Mouse (Mus musculus) left cerebral cortex, adult 2 months (tissue): ENCODE measurements around the gene Sfmbt2. TPM values are rescaled to one million over a fixed set of nuclear protein-coding genes. Genes with fewer than 3 reads are reported as not detected.

Experiments used
- DNase-seq, 2 experiments: peaks; one replicate each; pipeline ENCODE4 v3.0.0; 2021 to 2022; ENCODE audit warnings: low spot score in 2 of 2, mixed read lengths in 1 of 2; ENCODE audit errors: extremely low spot score in 1 of 2
- H3K27ac ChIP-seq: fragments of 200-600 bp; 2 replicates; pipeline ENCODE4 v1.8.1; 2022
- H3K4me3 ChIP-seq: fragments of 200-600 bp; 2 replicates; pipeline ENCODE4 v1.8.1; 2022
- CTCF ChIP-seq: fragments of 200-600 bp; IDR thresholded peaks from 2 replicates; pipeline ENCODE4 v1.8.1; 2022; ENCODE audit warnings: antibody characterized with exemption, mild to moderate bottlenecking, moderate library complexity
- intact Hi-C: fragments of 180-260 bp; cut with DNase I; formaldehyde crosslinking; loops from one replicate; pipeline ENCODE4 v1.15.1; 2025
- total RNA-seq, 2 experiments: library from RNA; stranded (reverse); gene quantifications; 2 replicates each; pipeline ENCODE4 v1.2.3; 2021

The Sfmbt2 gene
- total RNA-seq, 2 experiments from 2014 or later: 3.4 to 3.7 TPM

DNA sequence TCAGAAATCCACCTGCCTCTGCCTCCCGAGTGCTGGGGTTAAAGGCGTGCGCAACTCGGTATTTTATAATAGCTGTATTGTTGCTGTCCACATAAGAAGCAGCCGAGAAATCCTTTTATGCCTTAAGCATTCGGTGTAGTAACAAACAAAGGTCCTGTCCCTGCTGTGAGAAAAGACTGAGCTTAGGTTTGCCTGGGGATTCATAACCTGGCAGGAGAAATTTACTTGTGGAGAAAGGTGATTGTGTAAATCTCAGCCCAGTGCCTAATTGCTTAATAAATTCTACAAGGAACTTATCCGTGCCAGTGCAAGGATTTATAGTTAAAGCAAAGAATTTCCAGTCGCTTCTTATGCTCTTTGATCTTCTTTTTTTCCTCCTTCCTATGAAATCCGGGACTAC, 71.5 kb downstream of the Sfmbt2 start:
- Histone ChIP-seq H3K4me3 (no peak overlapping the region), H3K27ac (no peak overlapping the region)
- no peak for TF ChIP-seq CTCF
- DNase-seq: no peak
- intact Hi-C loops: no loop called here

DNA sequence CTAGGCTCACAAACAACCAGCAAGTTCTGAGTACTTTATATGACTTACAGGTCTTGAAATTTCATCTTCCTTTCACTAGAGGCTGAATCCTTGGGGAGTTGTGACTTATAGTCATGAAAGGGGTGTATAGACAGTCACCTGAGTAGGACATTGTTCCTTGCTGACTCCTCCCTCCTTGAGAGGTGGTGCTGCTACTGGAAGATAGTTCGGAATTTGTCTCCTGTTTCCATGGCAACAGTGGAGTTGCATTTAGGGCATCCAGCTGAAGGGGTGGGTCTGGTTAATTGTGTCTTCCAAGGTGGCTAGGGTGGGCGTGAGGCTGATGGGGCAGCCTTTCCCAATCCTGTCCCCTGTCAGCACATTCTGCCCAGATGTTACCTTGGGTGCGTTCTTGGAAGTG, 83.3 kb downstream of the Sfmbt2 start:
- no peak for DNase-seq
- intact Hi-C loops: no loop called here
- TF ChIP-seq CTCF: no peak
- no peak overlapping the region for H3K27ac ChIP-seq
- H3K4me3 ChIP-seq: no peak overlapping the region

DNA sequence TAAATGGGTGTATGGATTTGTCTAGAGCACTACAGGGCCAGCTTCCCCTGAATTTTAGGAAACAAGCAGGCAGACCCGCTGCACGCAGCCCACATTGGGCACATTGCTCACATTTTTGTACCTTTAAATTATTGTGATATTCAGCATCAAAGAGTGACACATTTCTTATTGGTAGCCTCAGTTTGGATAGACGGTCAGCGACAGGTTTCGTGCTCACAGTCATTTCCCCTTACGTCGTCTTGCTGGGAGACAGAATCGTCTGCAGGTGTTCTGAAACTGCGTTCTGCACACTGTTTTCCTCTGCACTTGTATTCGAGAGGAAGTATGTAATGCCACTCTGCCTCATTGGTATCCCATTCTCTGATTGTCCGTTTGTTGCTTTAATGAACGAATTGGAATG, 88.0 kb downstream of the Sfmbt2 start:
- TF ChIP-seq CTCF: no peak
- intact Hi-C loops: no loop called here

DNA sequence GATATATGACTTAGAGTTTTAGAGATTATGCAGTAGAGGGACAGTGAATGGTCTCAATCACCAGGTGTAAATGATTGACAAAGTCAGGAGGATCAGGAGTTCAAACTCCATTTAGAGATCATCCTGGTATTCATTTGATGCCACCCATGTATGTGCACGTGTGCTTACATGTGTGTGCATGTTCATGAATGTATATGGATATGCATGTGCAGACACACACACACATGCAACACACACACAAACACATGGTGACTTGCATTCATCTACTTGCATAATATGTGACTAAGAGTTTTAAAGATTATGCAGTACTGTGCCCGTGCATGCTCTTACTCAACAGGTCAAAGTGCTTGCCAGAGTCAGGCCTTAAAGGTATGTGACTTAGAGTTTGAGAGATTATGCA, 146.2 kb downstream of the Sfmbt2 start:
- no peak for DNase-seq
- Histone ChIP-seq H3K27ac (no peak overlapping the region), H3K4me3 (no peak overlapping the region)
- intact Hi-C loops: no loop called here
- no peak for TF ChIP-seq CTCF

More for the DNA sequence above, 88.0 kb downstream of the Sfmbt2 start:
- DNase-seq: no peak
- no peak overlapping the region for H3K27ac ChIP-seq
- H3K4me3 ChIP-seq: no peak overlapping the region

DNA sequence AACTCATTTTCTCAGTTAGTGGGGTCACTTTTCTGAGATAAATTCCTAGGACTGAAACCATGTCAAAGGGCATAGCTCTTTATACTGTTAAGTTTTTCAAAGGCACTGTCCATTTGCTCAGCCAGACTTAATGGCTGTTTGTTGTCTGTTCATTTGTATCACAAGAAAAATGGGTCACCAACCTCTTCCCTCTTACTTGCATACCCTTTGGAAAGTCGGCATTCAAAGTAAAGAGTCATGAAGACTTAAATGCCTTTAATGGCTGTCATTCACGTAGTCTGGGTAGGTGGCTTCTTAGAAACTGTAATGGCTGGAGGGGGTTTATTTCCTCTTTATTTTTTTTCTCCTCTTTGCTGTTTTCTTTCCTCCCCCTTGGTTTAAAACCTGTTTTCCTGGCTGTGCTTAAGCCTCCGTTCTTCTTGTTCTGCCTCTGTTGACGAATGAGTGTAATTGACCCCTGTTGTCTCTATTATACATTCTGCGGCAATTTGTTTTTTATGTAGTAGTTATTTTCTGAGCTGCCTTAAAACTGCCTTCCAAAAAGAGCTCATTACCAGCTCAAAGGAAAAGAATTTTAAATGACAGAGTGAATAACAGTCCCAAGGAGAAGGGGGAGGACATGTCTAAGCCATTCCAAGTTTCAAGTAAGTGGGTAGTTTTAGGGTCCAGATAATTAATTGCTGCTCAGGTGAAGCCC, 151.6 kb downstream of the Sfmbt2 start:
- no peak overlapping the region for H3K27ac ChIP-seq
- TF ChIP-seq CTCF: no peak
- intact Hi-C loops: no loop called here
- DNase-seq: no peak
- no peak overlapping the region for H3K4me3 ChIP-seq

DNA sequence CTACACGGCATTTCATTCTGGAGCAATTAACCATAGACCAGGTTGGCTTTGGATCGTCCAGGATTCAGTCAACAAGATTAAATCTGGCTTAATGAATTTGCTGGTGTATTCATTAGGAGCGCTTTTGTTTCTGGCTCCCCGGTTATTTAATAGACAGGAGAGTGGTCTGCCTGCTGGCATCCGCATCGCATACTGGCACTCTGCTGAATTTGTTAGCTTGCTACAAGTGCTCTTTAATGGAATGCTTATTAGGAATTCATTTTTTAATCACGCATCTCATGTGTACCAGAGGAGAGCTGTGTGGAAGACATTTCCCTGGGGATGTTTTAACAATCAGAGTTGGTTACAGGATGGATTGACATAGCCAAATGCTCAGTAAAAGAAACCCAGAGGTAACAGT, 155.3 kb downstream of the Sfmbt2 start:
- Histone ChIP-seq H3K27ac (no peak overlapping the region), H3K4me3 (no peak overlapping the region)
- DNase-seq: no peak
- intact Hi-C loops: no loop called here
- TF ChIP-seq CTCF: no peak

DNA sequence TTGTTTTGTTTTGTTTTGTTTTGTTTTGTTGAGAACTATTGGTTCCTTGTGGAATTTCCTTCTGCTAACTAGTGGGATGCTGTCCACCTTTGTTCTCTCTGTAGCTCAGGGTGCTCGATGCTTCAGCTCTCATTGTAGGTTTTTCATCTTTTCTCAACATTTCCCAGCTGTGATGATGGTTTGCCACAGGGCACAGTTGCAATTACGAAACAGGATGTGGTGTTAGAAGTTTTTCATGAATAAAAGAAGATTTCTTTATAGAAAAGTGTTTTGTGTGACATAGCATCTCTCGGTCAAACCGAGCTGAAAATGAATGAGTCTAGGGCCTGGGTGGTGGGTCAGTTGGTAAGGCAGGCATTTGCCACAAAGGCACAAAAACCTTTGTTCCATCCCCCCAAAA, 171.5 kb downstream of the Sfmbt2 start:
- intact Hi-C loops: no loop called here
- H3K27ac ChIP-seq: no peak overlapping the region
- TF ChIP-seq CTCF: no peak
- no peak overlapping the region for H3K4me3 ChIP-seq
- no peak for DNase-seq

DNA sequence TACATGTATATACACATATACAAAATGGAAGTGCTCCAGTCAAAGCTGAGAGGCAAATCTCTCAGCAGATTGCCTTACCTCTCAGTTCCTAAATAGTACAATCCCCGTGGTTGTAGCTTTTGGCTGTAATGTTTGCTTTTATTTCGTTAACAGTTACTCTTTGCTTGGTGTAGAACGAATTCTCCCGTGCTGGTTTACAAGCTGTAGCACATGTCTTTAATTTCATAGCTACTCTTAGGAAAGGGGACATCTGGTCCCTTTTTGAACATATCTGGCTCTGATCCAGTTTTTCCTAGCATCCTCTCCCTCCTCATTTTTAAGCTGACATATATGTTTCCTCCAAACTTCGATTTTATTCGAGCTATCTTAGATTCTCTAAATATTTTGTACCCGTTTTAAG, 172.1 kb downstream of the Sfmbt2 start:
- TF ChIP-seq CTCF: no peak
- no peak overlapping the region for H3K4me3 ChIP-seq
- DNase-seq: no peak
- no peak overlapping the region for H3K27ac ChIP-seq
- intact Hi-C loops: no loop called here

DNA sequence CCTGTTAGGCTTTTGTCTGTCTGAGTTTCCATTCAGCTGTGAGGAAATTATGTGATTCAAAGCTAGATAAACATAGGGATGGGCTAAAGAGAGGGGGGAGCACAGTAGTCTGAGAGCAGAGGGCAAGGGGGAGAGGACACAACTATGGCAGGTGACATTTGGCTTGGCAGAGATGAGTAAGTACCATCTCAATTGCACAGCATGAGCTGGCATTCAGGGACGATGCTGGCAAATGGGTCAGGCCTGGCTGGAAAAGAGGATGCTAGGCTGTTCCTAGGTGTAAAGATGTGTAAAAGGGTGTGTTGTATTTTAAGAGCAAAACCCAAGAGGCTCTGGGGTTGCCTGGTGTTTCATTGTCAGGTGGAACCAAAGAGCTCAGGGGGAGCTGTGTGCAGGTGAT, 188.5 kb downstream of the Sfmbt2 start:
- H3K27ac ChIP-seq: no peak overlapping the region
- no peak for DNase-seq
- intact Hi-C loops: no loop called here
- TF ChIP-seq CTCF: no peak
- H3K4me3 ChIP-seq: no peak overlapping the region

DNA sequence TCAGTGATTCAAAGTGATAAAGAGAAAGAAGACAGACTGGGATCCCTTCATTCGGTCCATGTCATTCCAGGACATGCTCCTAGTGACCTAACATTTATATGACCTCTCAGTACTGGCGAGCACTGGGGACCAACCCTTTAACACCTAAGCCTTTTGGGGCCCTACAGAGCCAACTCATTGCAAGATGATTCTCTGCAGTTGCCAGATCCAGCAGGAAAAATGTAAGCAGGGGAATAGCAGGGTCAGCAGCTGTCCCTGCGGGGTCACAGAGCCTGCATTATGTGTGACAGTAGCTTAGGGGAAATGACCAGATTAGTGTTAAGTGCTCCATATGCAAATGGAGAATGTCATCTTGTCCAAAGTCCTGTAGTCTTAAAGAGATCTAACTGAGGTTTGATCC, 195.2 kb downstream of the Sfmbt2 start:
- DNase-seq: no peak
- intact Hi-C loops: no loop called here
- TF ChIP-seq CTCF: no peak
- Histone ChIP-seq H3K4me3 (no peak overlapping the region), H3K27ac (no peak overlapping the region)

DNA sequence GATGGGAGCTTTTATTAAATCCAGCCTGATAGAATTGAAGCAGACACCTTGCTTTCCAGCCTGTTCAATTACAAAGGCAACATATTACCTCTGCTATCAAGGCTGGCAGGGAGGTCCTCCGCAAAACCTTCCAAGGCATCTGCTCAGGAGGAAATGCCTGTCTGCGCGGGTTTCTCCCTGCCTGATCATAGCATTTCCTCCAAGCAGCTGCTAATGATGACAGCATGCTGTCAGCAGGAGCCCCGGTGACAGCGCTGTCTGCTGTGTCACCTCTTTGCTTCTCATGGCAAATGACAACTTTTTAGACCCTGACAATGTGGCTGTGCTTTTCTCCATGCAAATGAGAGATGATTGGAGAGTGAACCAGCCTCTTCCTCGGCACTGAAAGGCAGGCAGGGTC, 199.1 kb downstream of the Sfmbt2 start:
- H3K4me3 ChIP-seq: no peak overlapping the region
- intact Hi-C loops: no loop called here
- DNase-seq: no peak
- no peak overlapping the region for H3K27ac ChIP-seq
- TF ChIP-seq CTCF: no peak

DNA sequence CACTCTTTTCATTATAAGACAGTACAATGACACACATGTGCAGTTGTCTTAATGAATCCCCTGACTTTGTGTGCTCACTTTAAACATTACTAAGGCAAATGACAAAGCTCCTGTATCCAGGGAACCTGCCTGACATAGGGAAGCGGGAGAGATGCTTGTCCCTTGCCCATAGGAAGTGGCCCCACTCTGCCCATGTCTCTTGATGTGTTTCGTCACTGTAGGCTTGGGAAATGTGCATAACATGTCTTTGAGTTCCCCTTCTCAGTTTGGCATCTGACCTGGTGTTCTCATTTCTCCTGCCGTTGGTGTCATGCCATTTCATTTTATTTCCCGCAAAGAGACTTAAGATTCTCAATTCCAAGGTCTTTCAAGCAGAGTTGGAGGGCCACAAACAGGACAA, 202.0 kb downstream of the Sfmbt2 start:
- Histone ChIP-seq H3K4me3 (no peak overlapping the region), H3K27ac (no peak overlapping the region)
- no peak for DNase-seq
- TF ChIP-seq CTCF: no peak
- intact Hi-C loops: no loop called here

DNA sequence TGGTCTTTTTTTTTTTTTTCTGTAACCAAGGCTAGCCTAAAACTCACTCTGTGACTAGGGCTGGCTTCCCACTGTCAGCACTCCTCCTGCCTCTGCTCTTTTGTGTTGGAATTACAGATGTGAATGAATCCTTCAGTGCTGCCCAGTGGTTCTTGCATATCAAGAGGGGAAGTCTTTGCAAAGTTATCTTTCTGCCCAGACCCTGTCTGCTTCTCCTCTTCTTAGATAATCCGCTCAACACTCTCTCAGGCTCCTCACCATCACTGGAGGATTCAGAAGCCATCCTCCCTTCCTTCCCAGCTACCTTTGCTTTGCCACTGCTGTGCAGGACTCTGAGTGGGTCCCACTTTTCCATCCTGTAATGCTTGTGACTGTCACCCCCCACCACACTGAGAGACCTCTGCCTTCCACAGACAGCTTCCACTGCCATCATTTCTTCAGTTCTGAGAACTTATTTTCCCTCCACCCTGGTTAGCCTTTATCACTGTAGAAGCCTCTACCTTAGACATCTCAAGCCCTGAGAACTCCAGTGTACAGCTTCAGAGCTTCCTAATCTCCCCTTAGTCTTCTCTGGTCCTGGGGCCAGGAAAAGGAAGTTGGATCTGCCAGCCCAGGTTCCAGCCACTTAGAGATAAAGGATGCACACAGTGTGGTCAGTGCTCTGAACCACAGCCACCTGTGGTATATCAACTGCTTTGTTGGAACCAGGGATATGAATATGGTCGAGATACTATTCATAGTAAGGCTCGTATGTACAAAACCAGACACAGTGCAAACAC, 205.8 kb downstream of the Sfmbt2 start:
- no peak overlapping the region for H3K4me3 ChIP-seq
- no peak for TF ChIP-seq CTCF
- DNase-seq: no peak
- intact Hi-C loops: no loop called here
- H3K27ac ChIP-seq: no peak overlapping the region
